In the genomic region with DNA sequence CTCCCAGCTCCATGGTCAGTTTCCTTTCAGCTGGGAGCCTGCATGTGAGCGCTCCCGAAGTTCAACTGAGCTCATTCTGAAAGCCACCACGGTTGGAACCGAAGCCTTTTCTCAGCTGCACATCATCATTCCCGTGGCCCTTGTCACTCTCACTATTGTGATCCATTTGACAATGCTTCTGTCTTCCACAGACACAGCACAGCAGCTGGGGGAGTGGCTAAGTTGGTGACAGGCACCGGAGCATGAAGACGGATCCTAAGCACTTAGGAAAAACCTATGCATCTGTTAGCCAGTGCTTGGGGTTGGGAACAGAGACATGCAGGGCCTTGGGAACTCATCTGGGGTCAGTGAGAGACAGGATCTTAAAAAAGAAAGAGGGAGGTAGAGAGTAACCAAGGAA, we compare ENCODE assay signal across 16 mouse cellular contexts.
DNase-seq lines count a peak whose midpoint lies in the region; ATAC-seq lines count a peak whose summit lies in the region.
"Had no signal": no experiment of that assay in that cellular context is flagged by ENCODE, and none has a peak within 500 bp of the region (broad histone marks: within the 10 kb centered on the region; RNA-seq: fewer than 3 reads in every experiment).

No protein-coding gene starts in this region.

- H3K27ac ChIP-seq in forebrain, embryonic 10.5 days = peak overlapping the region; percentile 56; the same call in 1 of the 2 replicates
- no peak overlapping the region for H3K27ac ChIP-seq in forebrain, embryonic 11.5 days (ENCODE audit: low read depth, low read length)
- H3K27ac ChIP-seq in hindbrain, embryonic 12.5 days = no peak overlapping the region
- no peak overlapping the region for H3K27ac ChIP-seq in hindbrain, embryonic 16.5 days (ENCODE audit: low read depth, low read length)
- H3K27ac ChIP-seq in midbrain, embryonic 11.5 days (ENCODE audit: low read depth, low read length) = no peak overlapping the region
- no peak overlapping the region for H3K27ac ChIP-seq in midbrain, embryonic 16.5 days (ENCODE audit: low read length)
- H3K27ac ChIP-seq: limb, embryonic 15.5 days had no signal

- no peak overlapping the region for H3K4me3 ChIP-seq in forebrain, embryonic 10.5 days
- no peak overlapping the region for H3K4me3 ChIP-seq in forebrain, embryonic 11.5 days (ENCODE audit: low read depth, low read length)
- H3K4me3 ChIP-seq in hindbrain, embryonic 12.5 days = no peak overlapping the region
- no peak overlapping the region for H3K4me3 ChIP-seq in hindbrain, embryonic 16.5 days (ENCODE audit: low read length)
- H3K4me3 ChIP-seq in midbrain, embryonic 11.5 days (ENCODE audit: low read depth, low read length) = no peak overlapping the region
- no peak overlapping the region for H3K4me3 ChIP-seq in midbrain, embryonic 16.5 days (ENCODE audit: low read depth, low read length)
- H3K4me3 ChIP-seq: erythroblast, embryonic 14.5 days; limb, embryonic 15.5 days had no signal

- no peak overlapping the region for H3K9ac ChIP-seq in forebrain, embryonic 11.5 days (ENCODE audit: low read length)
- no peak overlapping the region for H3K9ac ChIP-seq in hindbrain, embryonic 12.5 days
- H3K9ac ChIP-seq in hindbrain, embryonic 16.5 days (ENCODE audit: low read depth, low read length) = no peak overlapping the region
- peak overlapping the region; percentile 24; the same call in 1 of the 2 replicates for H3K9ac ChIP-seq in midbrain, embryonic 11.5 days (ENCODE audit: low read length)
- no peak overlapping the region for H3K9ac ChIP-seq in midbrain, embryonic 16.5 days (ENCODE audit: low read depth, low read length)
- H3K9ac ChIP-seq: limb, embryonic 15.5 days had no signal

- no peaks in the 10 kb centered on the region for H3K9me3 ChIP-seq in forebrain, embryonic 10.5 days
- H3K9me3 ChIP-seq in forebrain, embryonic 11.5 days (ENCODE audit: control insufficient read depth, low read length) = no peaks in the 10 kb centered on the region
- H3K9me3 ChIP-seq in hindbrain, embryonic 12.5 days (replicated peaks) = no peaks in the 10 kb centered on the region
- no peaks in the 10 kb centered on the region for H3K9me3 ChIP-seq in hindbrain, embryonic 16.5 days (ENCODE audit: control insufficient read depth, low read length)
- H3K9me3 ChIP-seq in midbrain, embryonic 11.5 days (ENCODE audit: control insufficient read depth, low read length) = no peaks in the 10 kb centered on the region
- H3K9me3 ChIP-seq in midbrain, embryonic 16.5 days (replicated peaks; ENCODE audit: control insufficient read depth, low read length, poor library complexity, severe bottlenecking) = no peaks in the 10 kb centered on the region
- H3K9me3 ChIP-seq: limb, embryonic 15.5 days had no signal

- H3K4me1 ChIP-seq in forebrain, embryonic 10.5 days = peaks cover 45% of the 10 kb centered on the region
- H3K4me1 ChIP-seq in forebrain, embryonic 11.5 days (replicated peaks; ENCODE audit: control insufficient read depth, insufficient read depth, low read length) = peaks cover 9% of the 10 kb centered on the region
- peaks cover 23% of the 10 kb centered on the region for H3K4me1 ChIP-seq in hindbrain, embryonic 12.5 days
- peaks cover 8% of the 10 kb centered on the region for H3K4me1 ChIP-seq in hindbrain, embryonic 16.5 days (ENCODE audit: control insufficient read depth, insufficient read depth, low read depth, low read length)
- peaks cover 16% of the 10 kb centered on the region for H3K4me1 ChIP-seq in midbrain, embryonic 11.5 days (ENCODE audit: control insufficient read depth, insufficient read depth, low read length)
- H3K4me1 ChIP-seq in midbrain, embryonic 16.5 days (ENCODE audit: control insufficient read depth, insufficient read depth, low read length) = peaks cover 11% of the 10 kb centered on the region

- no peak for ATAC-seq in forebrain, embryonic 11.5 days (replicated peaks; ENCODE audit: low FRiP score)
- ATAC-seq in hindbrain, embryonic 12.5 days (ENCODE audit: low FRiP score) = 0 out of 2 replicates have a peak, but pooled peaks have one; percentile 37
- no peak for ATAC-seq in hindbrain, embryonic 16.5 days
- 0 out of 2 replicates have a peak, but pooled peaks have one; percentile 25 for ATAC-seq in midbrain, embryonic 11.5 days (ENCODE audit: low FRiP score)
- no peak for ATAC-seq in midbrain, embryonic 16.5 days

- no peak overlapping the region for H3K4me2 ChIP-seq in forebrain, embryonic 11.5 days (ENCODE audit: low read depth, low read length, severe bottlenecking)
- H3K4me2 ChIP-seq in hindbrain, embryonic 12.5 days (replicated peaks) = peak overlapping the region; percentile 18; the same call in 1 of the 2 replicates
- no peak overlapping the region for H3K4me2 ChIP-seq in hindbrain, embryonic 16.5 days (ENCODE audit: low read length)
- H3K4me2 ChIP-seq in midbrain, embryonic 11.5 days = 0 out of 2 replicates have a peak overlapping the region, but pooled peaks have one; percentile 7
- H3K4me2 ChIP-seq in midbrain, embryonic 16.5 days (ENCODE audit: low read length) = no peak overlapping the region
- H3K4me2 ChIP-seq: limb, embryonic 15.5 days had no signal

- no peaks in the 10 kb centered on the region for H3K36me3 ChIP-seq in forebrain, embryonic 10.5 days (replicated peaks)
- H3K36me3 ChIP-seq in forebrain, embryonic 11.5 days (ENCODE audit: control insufficient read depth, insufficient read depth, low read length) = no peaks in the 10 kb centered on the region; the same call in 1 of the 2 replicates
- H3K36me3 ChIP-seq in hindbrain, embryonic 12.5 days = no peaks in the 10 kb centered on the region
- H3K36me3 ChIP-seq in hindbrain, embryonic 16.5 days (ENCODE audit: control insufficient read depth, insufficient read depth, low read length) = no peaks in the 10 kb centered on the region
- no peaks in the 10 kb centered on the region for H3K36me3 ChIP-seq in midbrain, embryonic 11.5 days (ENCODE audit: control insufficient read depth, insufficient read depth, low read length)
- no peaks in the 10 kb centered on the region for H3K36me3 ChIP-seq in midbrain, embryonic 16.5 days (ENCODE audit: control insufficient read depth, insufficient read depth, low read length)
- H3K36me3 ChIP-seq: limb, embryonic 15.5 days had no signal

- 29% methylated on average over 7 of the region's 7 CpGs for WGBS in forebrain, embryonic 10.5 days
- WGBS in forebrain, embryonic 11.5 days = 32% methylated on average over 7 of the region's 7 CpGs
- WGBS in hindbrain, embryonic 12.5 days = 19% methylated on average over 7 of the region's 7 CpGs
- WGBS in hindbrain, embryonic 16.5 days = 14% methylated on average over 7 of the region's 7 CpGs
- WGBS in midbrain, embryonic 11.5 days = 20% methylated on average over 7 of the region's 7 CpGs
- WGBS in midbrain, embryonic 16.5 days = 15% methylated on average over 7 of the region's 7 CpGs

- DNase-seq in forebrain, embryonic 10.5 days (ENCODE audit: extremely low spot score, low spot score) = no peak
- no peak for DNase-seq in forebrain, embryonic 11.5 days (ENCODE audit: low spot score)
- DNase-seq in midbrain, embryonic 11.5 days (ENCODE audit: low spot score, missing footprints) = peak; percentile 75
- peak; percentile 51 for DNase-seq in retina, embryonic 14.5 days (ENCODE audit: low spot score)
- no peak for DNase-seq in spleen, postnatal 10 days (ENCODE audit: low spot score in 2 of 2)
- DNase-seq: adrenal gland, adult 8-10 months; B cell, adult 2 months; gastrocnemius, postnatal 25 days; kidney, adult 2 months; kidney, postnatal 4 days; lung, adult 2 months had no signal

- H3K27me3 ChIP-seq in forebrain, embryonic 10.5 days (ENCODE audit: poor library complexity, severe bottlenecking) = 0 out of 2 replicates have a peak, but pooled peaks cover 10% of the 10 kb centered on the region
- H3K27me3 ChIP-seq in forebrain, embryonic 11.5 days (ENCODE audit: control insufficient read depth, insufficient read depth, low read length) = no peaks in the 10 kb centered on the region
- no peaks in the 10 kb centered on the region for H3K27me3 ChIP-seq in hindbrain, embryonic 12.5 days
- no peaks in the 10 kb centered on the region for H3K27me3 ChIP-seq in hindbrain, embryonic 16.5 days (replicated peaks; ENCODE audit: control insufficient read depth, insufficient read depth, low read length)
- no peaks in the 10 kb centered on the region for H3K27me3 ChIP-seq in midbrain, embryonic 11.5 days (ENCODE audit: control insufficient read depth, insufficient read depth, low read length)
- no peaks in the 10 kb centered on the region; the same call in 1 of the 2 replicates for H3K27me3 ChIP-seq in midbrain, embryonic 16.5 days (ENCODE audit: control insufficient read depth, insufficient read depth, low read depth, low read length)
- H3K27me3 ChIP-seq: limb, embryonic 15.5 days had no signal

Comparison
In these comparisons a context has a peak if more than half of its experiments do, and no peak if none do; other contexts are left out.
1. ATAC-seq: peak in hindbrain, embryonic 12.5 days (single experiment) and midbrain, embryonic 11.5 days (single experiment); none in forebrain, embryonic 11.5 days (single experiment), hindbrain, embryonic 16.5 days (single experiment) and midbrain, embryonic 16.5 days (single experiment).
2. H3K4me2 ChIP-seq: peak in hindbrain, embryonic 12.5 days (single experiment) and midbrain, embryonic 11.5 days (single experiment); none in forebrain, embryonic 11.5 days (single experiment), hindbrain, embryonic 16.5 days (single experiment) and midbrain, embryonic 16.5 days (single experiment).
3. DNase-seq: peak in midbrain, embryonic 11.5 days (single experiment) and retina, embryonic 14.5 days (single experiment); none in forebrain, embryonic 10.5 days (single experiment), forebrain, embryonic 11.5 days (single experiment) and spleen, postnatal 10 days (0 of 2).